Mouse (Mus musculus): ENCODE data around the gene Kazn. TPM values are rescaled to one million over a fixed set of nuclear protein-coding genes. Genes with fewer than 3 reads are reported as not detected.
A peak's percentile ranks its signal among the peaks of the same experiment; 100 is the strongest.

Gene Kazn
- total RNA-seq, 2 experiments from 2014 or later: 5.2 to 5.9 TPM

DNA sequence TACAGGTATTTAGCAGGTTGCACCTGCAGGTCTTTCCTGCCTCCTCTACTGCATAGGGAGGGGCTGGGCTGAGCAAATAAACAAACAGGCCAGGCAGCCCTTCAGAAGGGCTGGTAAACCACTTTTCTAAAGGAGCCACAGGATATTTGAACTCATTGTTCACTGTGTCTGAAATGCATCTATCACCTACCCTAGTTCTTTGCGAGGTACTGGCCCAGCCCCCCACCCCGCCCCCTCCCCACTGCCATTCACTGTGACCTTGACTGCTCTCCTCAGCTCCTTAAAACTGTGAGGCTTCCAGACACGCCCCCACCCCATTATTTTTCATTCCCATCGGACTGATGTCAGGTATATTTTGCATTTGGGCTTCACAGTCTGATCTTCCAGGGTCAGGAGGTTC, 69.6 kb downstream of the Kazn start:
- intact Hi-C loops (cut with DNase I): no loop called here

DNA sequence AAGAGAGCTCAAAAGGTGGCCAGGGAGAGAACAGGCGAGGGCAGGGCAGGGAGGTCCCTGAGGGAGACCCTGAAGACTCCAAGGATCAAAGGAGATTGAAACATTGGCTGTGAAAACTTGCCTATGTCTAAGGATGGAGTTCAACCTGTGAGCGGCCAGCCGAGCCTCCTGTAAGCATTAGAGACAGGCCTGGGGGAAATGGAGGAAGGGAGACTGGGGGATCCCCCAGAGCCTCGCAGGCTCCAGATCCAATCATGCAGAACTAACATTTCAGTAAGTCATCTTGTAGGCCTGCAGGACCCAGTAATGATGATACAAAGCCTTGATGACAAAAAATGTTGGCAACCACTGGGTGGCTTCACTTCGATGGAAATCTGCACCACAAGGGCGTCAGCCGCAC, 70.8 kb downstream of the Kazn start:
- intact Hi-C loops (cut with DNase I): no loop called here
- DNase-seq: no peak

More for the DNA sequence above, 69.6 kb downstream of the Kazn start:
- DNase-seq: no peak

DNA sequence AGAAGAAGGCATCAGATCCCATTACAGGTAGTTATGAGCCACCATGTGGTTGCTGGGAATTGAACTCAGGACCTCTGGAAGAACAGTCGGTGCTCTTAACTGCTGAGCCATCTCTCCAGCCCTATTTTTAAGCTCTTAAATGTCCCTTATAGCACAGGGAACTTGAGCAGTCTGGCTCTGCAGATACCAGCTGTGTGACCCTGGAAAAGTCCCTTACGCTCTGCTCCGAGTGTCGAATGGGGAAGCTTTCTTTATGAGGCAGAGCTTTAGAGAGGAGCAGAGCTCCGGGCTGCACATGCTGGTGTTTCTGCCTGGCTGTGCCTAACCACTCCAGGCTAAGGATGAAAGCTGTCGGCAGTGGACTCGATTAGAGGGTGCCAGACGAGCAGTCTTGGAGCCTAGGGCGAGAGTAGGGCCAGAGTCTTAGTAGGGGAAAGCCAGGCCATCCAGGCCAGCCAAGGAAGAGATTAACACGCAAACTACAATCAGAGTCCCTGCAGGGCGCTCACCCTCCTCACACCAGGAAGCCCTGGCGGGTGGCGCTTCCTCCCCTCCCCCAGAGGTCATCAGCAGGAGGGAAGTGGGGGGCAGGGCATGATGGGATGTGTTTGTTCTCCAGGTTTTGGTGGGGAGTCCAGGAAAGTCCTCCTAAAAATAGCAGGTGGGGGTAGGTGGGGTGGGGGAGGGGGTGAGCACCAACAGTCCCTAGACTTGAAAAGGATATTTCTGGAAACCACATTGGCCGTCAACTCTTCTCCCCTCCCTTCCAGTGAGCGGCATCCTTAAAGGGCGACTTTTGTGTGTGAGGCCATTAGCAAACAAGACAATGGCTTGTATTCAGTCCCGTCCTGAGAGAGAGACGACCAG, 73.1 kb downstream of the Kazn start:
- intact Hi-C loops (cut with DNase I): no loop called here
- peak; percentile 77 for DNase-seq

DNA sequence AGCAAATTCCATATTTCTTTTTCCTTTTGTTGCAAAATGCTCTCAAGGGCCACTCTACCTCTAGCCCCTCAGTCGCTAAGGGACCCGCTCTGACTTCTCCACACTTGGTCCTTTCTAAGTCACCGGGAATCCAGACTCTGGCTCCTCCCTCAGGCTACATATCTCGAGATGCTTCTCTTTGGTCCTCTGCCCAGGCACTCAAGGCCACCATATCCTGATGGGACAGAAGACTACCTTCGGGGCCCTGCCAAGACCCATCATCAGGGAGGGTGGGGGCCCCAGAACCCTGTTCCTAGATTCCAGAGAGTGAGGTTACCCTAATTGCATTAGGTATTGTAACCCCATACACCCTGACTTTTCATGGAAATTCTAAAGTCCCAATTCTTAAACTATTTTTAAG, 73.8 kb downstream of the Kazn start:
- no peak for DNase-seq
- intact Hi-C loops (cut with DNase I): no loop called here

DNA sequence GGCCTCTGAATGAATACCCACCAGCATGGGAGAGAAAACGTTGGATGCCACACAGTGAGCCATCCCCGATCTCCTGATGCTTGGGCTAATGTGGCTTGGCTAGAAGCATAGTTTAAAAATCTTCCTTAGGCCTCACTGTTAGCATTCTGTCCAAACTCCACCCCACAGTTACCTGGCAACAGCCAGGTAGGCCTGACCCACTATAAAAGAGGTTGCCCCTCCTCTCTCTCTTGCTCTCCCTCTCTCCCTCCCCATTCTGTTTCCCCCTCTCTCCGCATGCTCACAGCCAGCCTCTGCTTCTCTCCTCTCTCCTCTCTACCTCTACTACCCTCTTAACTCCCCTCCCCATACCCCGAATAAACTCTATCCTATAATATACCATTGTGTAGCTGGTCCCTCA, 74.8 kb downstream of the Kazn start:
- no peak for DNase-seq
- intact Hi-C loops (cut with DNase I): no loop called here

GRCm38 (mm10) chr4:142163862-142164261, 75.3 kb downstream of the Kazn start:
- intact Hi-C loops (cut with DNase I): no loop called here
- no peak for DNase-seq

DNA sequence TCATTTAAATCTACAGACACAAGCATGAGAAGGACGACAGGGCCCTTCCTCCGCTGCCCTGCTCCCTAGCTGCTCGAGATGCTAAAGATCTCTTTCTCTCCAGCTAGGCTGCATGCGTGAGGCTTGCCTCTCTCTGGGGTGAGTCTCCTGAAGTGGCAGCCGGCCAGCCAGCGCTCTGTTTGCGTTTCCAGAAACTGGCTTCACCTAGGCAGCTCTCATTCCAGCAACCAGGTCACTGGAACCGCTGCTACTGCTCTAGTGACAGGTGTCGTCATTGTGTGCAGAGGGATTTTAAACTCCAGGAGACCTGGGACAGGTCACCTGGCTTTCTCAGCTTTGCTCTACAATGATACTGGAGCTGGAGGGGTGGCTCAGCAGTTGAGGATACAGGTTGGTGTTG, 76.5 kb downstream of the Kazn start:
- intact Hi-C loops (cut with DNase I): no loop called here
- no peak for DNase-seq

- DNase-seq: no peak
- intact Hi-C loops (cut with DNase I): no loop called here
Measured at GRCm38 (mm10) chr4:142162102-142162501, 77.1 kb downstream of the Kazn start.

- intact Hi-C loops (cut with DNase I): no loop called here
- DNase-seq: peak; percentile 62 to 73
Measured at GRCm38 (mm10) chr4:142160041-142160440, 79.2 kb downstream of the Kazn start.

DNA sequence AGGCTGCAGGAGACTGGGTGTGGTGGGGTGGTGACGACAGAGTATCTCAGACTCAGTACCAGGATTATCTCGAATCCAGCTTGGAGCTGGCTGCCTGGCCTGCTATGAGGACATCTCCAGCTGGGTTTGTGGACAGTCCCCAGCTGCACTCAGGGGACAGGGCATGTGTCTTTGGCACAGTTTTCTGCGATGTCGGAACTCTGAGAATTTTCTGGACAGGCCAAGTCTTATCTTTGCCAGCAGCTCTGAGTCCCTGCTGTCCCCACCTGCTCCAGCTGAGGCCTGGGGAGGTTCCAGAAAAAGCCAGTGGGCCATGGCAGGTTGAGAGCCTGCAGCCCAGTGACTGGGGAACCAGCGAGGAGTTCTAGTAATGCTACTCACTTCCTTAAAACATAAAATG, 82.7 kb downstream of the Kazn start:
- peak; percentile 63 to 78 for DNase-seq
- intact Hi-C loops (cut with DNase I): no loop called here

DNA sequence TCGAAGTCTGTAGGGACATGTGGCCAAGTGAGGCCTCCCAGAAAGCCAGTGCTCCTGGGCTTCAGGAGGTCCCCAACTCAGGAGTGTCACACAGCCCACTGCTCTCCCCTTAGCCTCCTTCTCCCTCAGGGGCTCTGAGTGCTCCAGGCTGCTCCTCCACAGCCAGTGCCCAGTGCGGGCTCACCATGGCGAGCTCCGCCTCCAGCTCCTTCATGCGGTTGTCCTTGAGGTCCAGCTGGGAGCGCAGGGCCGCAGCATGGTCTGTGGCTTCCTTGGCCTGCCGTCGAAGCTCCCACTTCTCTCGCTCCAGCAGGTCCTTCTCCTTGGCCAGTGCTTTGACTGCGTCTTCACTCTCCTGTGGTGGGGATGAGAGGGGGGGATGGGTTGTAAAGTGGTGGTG, 85.0 kb downstream of the Kazn start:
- DNase-seq: no peak
- intact Hi-C loops (cut with DNase I): loop anchor here (5.0 kb wide), 1 partner anchor 33 kb away; no protein-coding TSS in a partner anchor

DNA sequence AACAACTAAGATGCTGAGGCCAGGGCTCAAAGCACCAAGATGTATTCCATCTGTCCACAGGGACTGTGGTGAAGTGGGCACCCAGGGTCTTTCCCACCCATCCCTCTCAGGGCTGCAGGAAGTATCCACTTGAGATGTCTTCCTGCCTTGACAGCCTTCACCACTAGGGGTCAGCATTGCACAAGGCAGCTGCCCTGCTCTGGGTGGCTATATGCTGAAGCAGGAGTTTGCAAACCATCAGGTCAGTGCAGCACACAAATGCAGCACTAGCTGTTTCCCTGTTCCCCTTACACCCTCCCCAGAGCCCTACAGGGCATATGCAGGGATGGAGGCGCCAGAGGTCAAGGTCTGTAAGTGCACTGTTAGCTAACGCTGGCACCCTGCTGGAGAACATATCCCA, 85.7 kb downstream of the Kazn start:
- intact Hi-C loops (cut with DNase I): loop anchor here (1.0 to 5.0 kb wide), 6 partner anchors 34 to 867 kb away; partner anchors contain the start of gene Kazn
- DNase-seq: peak; percentile 89 to 95

- no peak for DNase-seq
- intact Hi-C loops (cut with DNase I): loop anchor here (1.0 to 5.0 kb wide), 6 partner anchors 34 to 868 kb away; partner anchors contain the start of gene Kazn
Measured at GRCm38 (mm10) chr4:142152733-142153422, 86.3 kb downstream of the Kazn start.

DNA sequence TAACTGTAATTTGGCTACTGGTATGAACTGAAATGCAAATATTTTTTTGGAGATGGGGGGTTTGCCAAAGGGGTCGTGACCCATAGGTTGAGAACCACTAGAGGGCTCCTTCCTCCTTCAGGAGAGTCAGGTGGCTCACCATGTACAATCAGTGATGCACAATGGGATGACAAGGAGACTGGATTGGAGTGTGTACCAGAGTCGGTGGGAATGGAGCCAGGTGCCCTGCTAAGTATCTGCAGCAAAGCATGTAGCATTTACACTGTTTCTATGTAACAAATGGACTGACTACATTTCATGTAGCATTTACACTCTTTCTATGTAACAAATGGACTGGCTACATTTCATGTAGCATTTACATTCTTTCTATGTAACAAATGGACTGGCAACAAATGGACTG, 89.1 kb downstream of the Kazn start:
- intact Hi-C loops (cut with DNase I): loop anchor here (5.0 kb wide), 1 partner anchor 37 kb away; no protein-coding TSS in a partner anchor
- no peak for DNase-seq

- no peak for DNase-seq
Measured at GRCm38 (mm10) chr4:142149202-142149601, 90.0 kb downstream of the Kazn start.

GRCm38 (mm10) chr4:142147671-142148070, 91.5 kb downstream of the Kazn start:
- intact Hi-C loops (cut with DNase I): no loop called here
- DNase-seq: no peak

More at GRCm38 (mm10) chr4:142149202-142149601, 90.0 kb downstream of the Kazn start:
- intact Hi-C loops (cut with DNase I): no loop called here

DNA sequence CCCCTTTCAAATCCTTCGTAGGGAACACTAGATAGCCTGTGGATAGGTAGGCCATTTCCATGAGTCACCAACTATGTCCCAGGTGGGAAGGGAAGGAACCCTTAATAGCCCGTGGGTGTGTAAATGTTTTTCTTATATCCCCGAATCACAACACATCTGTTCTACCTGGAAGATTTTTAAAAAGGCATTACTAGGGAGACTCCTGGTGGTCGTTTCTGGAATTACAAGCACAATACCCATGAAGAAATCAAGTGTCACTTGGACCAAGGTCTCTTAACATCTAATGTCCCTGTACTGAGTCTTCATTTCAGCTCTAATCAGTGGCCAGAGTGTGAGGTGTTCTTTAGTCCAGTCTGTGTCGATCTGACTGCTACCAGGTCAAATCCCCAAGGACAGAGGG, 95.1 kb downstream of the Kazn start:
- intact Hi-C loops (cut with DNase I): loop anchor here (1.0 kb wide), 2 partner anchors 31 to 139 kb away; no protein-coding TSS in a partner anchor
- peak; percentile 35 to 70 for DNase-seq

GRCm38 (mm10) chr4:142143290-142143689, 95.9 kb downstream of the Kazn start:
- intact Hi-C loops (cut with DNase I): no loop called here

GRCm38 (mm10) chr4:142139729-142140128, 99.5 kb downstream of the Kazn start:
- intact Hi-C loops (cut with DNase I): no loop called here
- no peak for DNase-seq

More at GRCm38 (mm10) chr4:142143290-142143689, 95.9 kb downstream of the Kazn start:
- DNase-seq: no peak

DNA sequence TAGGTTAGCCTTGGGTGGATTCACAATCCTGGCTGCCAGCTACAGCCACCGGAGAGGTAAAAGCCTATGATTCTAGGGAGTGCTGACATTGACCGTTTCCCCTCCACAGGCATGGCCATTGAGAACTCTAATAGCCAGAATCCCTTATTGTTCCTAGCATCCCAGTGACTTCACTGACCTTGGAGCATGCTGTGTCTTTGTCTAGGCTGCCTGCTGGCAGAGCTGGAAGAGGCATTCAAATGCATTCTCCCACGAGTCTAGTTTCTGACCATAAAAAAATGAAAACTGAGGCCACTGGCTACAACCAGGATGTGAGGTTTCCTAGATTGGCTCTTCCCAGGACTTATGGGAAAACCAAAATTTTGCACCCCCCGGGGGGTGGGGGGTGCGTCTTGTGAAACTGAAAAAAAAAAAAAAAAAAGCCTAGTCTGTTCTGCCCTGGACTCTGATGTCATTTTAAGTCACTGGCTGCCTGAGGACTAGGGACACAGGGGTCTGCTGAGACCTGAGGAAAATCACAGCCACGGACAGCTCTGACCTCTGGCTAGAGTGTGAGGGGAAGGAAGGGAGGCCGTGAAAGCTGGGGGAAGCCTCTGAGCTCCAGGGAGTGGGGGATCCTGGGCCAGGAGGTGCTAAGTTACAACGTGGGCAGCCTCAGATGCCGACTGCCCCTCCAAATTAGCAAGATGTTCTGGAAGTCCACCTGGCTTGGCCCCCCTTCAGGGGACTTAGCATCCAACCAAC, 100.7 kb downstream of the Kazn start:
- no peak for DNase-seq
- intact Hi-C loops (cut with DNase I): no loop called here
